Mouse (Mus musculus): Measurements from ENCODE around the gene Rnf167.
A peak's percentile ranks its signal among the peaks of the same experiment; 100 is the strongest.

The Rnf167 gene

GRCm38 (mm10) chr11:70654923-70655570 is 8.0 kb downstream of the Rnf167 start:
- DNase-seq (ENCODE audit: low read depth in 1 of 2, low spot score in 2 of 2): peak in 1 of 2 experiments; percentile 51

DNA sequence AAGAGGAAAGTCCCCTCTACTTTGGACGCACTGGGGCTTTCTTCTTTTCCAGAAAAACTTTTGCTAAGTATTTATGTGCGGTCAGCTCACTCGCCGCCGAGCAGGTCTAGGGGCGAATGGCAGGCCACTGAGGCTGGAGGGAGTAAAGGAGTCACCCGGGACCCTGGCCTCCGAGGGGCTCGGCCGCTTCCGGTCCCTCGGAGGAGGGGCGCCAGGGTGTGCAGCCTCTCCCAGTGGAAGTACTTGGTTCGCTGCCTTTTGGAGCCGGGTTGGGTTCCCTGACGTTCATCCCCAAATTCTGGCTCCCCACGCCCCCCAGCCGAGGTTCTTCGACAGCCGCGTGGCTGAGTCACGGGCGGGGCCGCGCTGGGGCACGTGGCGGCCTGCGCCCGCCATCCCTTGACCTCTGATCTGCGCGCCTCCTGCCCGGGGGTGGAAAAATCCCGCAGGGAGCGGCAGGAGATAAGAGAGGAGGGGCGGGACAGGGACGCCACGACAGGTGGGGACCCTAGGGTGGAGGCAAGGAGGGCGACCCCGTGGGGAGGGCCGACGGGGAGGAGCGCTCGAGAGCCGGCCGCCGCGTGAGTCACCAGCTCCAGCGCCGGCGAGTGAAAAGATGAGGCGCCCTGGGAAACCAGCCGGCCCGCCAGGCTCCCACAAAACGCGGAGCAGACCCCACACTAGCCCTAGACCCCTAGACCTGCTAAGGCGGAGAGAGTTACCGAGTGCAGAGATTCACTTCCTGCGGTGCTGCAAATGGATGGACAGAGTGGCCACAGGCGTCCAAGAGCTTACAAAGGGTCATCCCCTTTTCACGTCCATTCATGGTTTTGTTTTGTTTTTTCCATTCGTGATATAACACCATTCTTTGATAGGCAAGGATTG is 8.8 kb downstream of the Rnf167 start:
- DNase-seq (ENCODE audit: low read depth in 1 of 2, low spot score in 2 of 2): peak in 1 of 2 experiments; percentile 34

DNA sequence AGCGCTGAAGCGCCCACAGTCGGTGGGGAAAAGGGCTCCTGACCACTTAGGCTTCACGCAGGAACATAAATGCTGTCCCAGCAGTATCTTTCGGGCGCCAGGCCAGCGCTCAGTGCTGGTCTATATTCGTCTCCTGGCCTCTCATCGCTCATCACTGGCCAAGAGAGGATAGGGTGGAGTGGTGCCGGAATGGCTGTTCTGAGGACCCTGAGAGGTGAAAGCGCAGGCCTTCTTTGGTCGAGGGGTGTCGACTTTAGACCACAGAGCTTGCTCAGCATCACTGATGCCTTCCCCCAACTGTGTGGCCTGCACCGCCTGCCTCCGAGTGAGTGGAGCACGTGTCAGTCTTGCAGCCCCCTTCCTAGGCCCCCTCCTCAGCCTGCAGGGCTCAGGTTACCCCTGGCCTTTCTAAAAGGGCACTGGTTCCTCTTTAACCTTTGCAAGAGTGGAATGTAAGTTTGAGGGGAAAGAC is 9.5 kb downstream of the Rnf167 start:
- no peak for DNase-seq (ENCODE audit: low read depth in 1 of 2, low spot score in 2 of 2)

- no peak for DNase-seq (ENCODE audit: low read depth in 1 of 2, low spot score in 2 of 2)
These were observed 9.9 kb downstream of the Rnf167 start, which contains the start of gene Eno3 for GRCm38 (mm10) chr11:70656964-70657363. Gene Eno3, plus strand, starts transcription at chr11:70657202.

DNA sequence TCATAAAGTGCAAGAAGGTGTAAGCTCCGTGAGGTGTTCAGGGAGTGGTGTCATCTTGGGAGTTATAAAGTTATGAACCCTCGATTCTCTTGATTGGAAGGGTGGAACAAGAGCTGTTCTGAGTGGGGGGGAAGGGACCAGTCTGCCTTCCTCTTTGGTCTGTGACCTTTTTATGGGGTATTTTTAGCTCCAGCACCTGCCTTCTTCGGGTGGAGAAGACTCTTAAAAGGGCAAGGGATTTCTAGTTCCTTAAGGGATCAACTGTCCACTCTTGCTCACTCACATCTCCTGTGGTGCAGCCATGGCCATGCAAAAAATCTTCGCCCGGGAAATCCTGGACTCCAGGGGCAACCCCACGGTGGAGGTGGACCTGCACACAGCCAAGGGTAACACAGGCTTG is 10.5 kb downstream of the Rnf167 start:
- DNase-seq (ENCODE audit: low read depth in 1 of 2, low spot score in 2 of 2): no peak

DNA sequence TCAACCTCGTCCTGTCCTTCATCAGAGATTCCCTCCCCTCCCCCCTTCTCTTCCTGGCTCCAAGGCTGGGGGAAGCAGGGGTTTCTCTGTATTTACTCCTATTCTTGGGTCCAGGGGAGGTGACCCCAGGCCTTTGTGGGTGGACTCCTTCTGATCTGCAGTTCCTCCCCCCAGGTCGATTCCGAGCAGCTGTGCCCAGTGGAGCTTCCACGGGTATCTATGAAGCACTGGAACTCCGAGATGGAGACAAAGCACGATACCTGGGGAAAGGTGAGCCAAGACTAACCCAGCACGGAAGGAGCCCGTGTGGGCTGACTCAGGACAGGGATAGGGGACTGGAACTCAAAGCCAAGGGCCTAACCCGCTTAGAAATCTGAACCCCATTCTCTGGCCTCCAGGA is 11.0 kb downstream of the Rnf167 start:
- DNase-seq (ENCODE audit: low read depth in 1 of 2, low spot score in 2 of 2): no peak

DNA sequence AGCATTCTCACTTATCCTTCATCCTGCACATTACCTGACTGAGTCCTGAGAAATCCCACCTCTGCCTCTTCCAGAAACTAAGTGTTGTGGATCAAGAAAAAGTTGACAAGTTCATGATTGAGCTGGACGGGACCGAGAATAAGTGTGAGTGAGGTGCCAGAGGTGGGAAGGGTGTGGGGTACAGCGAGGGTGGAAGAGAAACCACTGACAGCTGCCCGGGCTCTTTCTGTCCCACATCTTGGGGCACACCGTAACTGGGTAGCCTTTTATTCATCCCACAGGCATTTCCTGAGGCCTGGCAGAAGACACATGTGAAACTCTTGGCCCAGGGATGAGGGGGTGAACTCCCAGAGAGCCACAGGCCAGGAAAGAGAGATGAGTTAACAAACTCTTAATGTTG is 11.5 kb downstream of the Rnf167 start:
- DNase-seq (ENCODE audit: low read depth in 1 of 2, low spot score in 2 of 2): no peak

- no peak for DNase-seq (ENCODE audit: low read depth in 1 of 2, low spot score in 2 of 2)
These were observed 11.9 kb downstream of the Rnf167 start for GRCm38 (mm10) chr11:70658942-70659341.

DNA sequence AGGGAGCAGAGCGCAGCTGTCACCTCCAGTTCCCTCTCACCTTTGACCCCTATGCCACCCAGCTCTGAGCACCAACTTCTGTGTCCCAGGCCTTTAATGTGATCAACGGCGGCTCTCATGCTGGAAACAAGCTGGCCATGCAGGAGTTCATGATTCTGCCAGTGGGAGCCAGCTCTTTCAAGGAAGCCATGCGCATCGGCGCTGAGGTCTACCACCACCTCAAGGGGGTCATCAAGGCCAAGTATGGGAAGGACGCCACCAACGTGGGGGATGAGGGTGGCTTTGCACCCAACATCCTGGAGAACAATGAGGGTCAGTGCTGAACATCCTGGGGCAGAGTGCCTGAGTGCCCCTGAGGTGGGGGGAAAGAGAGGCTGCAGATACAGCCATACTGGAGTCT is 13.5 kb downstream of the Rnf167 start:
- no peak for DNase-seq (ENCODE audit: low read depth in 1 of 2, low spot score in 2 of 2)

DNA sequence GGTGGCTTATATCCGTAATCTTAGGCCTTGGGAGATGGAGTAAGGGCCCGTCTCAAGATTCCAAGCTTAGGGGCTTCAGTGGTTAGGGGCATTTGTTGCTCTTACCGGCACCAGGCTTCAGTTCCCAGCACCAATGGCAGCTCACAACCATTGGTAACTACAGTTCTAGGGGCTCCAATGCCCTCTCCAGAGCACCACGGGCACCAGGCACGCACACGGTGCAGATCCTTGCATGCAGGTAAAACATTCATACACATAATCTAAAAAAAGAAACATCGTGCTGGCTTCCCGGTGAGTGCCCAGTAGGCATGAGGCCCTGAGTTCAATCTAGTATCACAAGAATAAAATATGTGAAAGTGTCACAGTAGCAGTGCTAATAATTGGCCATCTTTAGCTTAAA is 16.1 kb downstream of the Rnf167 start:
- no peak for DNase-seq (ENCODE audit: low read depth in 1 of 2, low spot score in 2 of 2)

- no peak for DNase-seq (ENCODE audit: low read depth in 1 of 2, low spot score in 2 of 2)
These were observed 16.9 kb downstream of the Rnf167 start for GRCm38 (mm10) chr11:70663957-70664356.

DNA sequence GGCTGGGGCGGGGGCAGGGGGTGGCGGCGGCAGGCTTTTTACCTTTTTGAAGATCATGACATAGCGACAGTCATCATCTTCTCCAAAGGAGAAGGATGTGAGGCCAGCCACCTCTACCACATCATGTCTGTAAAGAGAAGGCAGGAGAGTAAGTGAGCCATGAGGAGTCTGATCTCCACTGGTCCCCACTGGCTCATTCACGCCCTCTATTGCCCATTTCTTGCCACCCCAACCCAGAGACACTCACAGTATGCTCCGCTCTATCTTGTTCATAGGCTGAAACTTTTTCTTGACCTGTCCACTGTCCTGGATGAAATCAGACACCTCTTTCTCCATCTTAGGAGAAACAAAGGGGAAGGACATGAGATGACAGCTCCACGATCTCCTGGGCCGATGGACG is 17.7 kb downstream of the Rnf167 start:
- DNase-seq (ENCODE audit: low read depth in 1 of 2, low spot score in 2 of 2): no peak

- DNase-seq (ENCODE audit: low read depth in 1 of 2, low spot score in 2 of 2): no peak
These were observed 19.7 kb downstream of the Rnf167 start for GRCm38 (mm10) chr11:70666687-70667086.

DNA sequence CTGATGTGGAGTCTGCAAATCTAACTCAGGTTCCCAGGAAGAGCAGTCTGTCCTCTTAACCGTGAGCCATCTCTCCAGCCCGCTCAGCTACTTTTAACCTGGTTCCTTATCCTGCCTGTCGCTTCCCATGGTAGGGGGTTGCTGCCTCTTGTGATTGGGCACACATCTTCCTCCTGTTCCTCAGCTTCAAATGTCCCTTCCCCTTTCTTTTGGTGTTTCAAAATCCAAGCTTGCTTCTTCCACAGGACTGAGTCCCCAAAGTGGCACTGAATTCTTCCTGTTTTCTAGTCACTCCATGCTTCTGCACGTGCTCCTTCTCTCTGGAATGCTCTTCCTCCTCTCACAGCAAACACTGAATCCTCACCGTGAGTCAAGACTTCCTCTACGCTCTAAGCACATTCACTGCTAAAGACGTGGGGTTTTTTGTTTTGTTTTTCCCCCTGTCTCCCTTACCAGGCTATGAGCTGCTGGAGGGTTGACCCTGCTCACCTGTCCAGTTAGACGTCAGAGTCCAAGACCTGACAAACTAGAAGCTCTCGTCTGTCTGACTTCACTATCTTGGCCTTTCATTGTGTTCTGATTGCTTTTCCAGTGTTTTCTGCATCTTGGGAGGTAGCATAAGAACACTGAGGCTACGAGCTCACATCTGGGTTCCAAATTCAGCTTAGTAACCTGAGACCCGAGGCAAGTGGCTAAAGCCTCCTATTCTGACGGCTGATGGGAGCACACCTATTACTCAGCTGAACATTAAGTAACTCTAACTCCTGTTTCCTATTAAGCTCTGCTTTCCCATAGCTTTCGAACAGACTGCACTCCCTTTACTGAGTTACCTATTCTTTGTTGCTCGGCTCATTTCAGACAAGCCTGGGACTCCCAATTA is 20.5 kb downstream of the Rnf167 start:
- peak in 1 of 2 experiments; percentile 31 for DNase-seq (ENCODE audit: low read depth in 1 of 2, low spot score in 2 of 2)

DNA sequence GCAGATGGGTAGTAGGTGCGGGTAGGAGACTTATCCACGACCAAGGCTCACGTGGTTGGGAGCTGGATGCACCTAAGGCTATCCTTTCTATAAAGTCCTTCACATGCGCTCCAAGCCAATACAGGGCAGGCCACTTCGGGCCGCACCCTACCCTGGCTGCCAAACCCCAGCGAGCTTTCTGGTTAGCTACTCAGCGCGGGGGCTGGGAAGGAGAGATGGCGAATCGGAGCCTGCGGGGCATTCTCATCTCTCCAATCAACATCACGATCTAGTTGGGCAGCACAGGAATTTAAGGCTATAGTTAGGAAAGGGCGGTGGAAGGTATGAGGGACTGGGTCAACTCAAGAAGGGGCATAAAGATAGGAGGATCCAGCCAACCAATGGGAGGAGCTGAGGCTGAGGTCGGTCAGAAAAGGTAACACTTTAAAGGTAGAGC is 21.3 kb downstream of the Rnf167 start:
- DNase-seq (ENCODE audit: low read depth in 1 of 2, low spot score in 2 of 2): no peak

DNA sequence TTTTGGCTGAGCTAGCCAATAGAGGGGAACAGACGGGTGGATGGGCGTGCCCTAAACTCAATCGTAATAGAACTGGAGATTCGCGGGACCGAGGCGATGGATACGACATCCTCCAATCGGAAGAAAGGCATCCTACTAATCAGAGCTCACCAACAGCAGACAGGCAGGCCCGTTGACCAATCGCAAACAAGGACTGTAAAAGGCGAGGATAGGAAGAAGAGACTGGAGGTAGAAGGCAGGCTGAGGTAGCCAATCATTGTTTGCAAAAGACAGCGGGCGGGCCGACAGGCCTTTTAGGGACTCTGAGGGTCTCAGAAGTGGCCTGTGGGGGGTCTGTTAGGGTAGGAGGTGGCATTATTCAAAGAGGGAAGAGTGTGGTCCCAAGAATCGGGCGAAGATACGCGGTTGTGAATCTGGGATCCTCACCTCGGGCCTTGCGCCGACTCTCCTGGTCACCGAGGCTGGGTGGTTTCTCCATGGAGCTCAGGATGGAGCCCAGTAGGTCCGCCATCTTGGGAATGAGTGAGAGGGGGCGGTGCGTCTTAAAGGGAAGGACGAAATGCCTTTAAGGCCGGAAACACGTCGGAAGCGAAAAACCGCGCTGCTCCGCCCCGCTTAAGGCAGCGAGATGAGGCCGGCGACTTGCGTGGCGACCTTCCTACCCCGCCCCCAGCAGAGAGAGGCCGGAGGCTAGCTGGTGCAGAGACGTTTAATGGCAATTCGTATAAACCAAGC is 21.9 kb downstream of the Rnf167 start, which contains the start of gene Spag7:
Gene Spag7 (minus strand): TSS at position 646 of the 735 bp plus-strand sequence.
- DNase-seq (ENCODE audit: low read depth in 1 of 2, low spot score in 2 of 2): peak; percentile 86 to 89

- peak in 1 of 2 experiments; percentile 59 for DNase-seq (ENCODE audit: low read depth in 1 of 2, low spot score in 2 of 2)
These were observed 22.7 kb downstream of the Rnf167 start for GRCm38 (mm10) chr11:70669582-70670345.

- no peak for DNase-seq (ENCODE audit: low read depth in 1 of 2, low spot score in 2 of 2)
These were observed 23.4 kb downstream of the Rnf167 start for GRCm38 (mm10) chr11:70670483-70670882.

DNA sequence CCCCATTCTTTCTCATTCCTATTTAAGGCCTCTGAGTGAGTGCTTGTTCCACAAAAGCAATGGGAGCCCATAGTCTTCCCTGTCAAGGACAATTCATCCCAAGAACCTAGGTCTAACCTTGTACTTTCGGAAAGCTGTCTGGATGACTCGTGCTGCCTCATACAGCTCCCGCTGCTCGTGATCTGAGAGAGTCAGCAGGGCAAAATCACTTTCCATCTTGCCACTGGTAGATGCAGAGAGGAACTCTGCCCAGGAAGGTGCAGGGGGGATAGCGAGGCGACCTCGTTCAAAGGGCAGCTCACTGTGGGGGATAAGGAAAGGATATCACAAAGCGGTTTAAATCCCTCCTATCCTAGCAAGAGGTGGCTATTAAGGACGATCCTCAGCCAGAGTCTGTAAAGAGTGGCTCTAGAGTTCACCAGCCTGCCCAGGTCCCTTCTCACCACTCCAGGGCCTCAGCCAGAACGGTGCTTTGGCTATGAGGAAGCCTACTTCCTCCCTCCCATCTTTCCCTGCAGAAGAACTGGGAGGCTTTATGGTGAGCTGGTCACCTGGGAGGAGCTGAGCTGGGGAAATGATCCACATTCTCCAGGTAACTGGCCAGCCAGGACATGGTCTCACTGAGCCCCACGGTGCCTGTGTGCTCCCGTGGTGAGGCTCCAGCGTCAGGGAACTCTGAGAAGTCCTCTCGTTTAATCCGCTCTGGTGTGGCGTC is 24.5 kb downstream of the Rnf167 start:
- no peak for DNase-seq (ENCODE audit: low read depth in 1 of 2, low spot score in 2 of 2)

All from monocyte, adult 2 months (primary cell).